ENCODE assay signal across 8 mouse cellular contexts in the genomic region with DNA sequence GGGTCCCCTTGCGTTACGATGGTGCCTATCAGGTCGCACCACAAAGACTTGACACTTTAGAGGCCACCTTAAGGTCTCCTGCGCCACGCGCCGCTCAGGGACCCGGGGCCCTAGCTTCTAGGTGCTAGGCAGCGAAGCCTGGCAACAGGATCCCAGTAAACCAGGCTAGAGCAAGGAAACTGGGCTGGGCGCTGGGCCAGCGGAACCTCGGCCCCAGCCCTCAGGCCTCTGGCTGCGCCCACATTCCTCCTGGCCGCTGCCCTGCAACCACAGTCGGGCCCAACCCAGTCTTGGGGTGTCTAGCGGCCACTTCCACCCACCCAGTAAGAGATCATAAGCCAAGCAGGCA. TPM values are rescaled to one million over a fixed set of nuclear protein-coding genes. Genes with fewer than 3 reads are reported as not detected.
DNase-seq lines count a peak whose midpoint lies in the region; ATAC-seq lines count a peak whose summit lies in the region.

No protein-coding gene starts in this region.

- 1% methylated on average over 7 of the region's 16 CpGs for WGBS in embryonic facial prominence, embryonic 14.5 days
- WGBS in hindbrain, embryonic 16.5 days = 4% methylated on average over 16 of the region's 16 CpGs
- WGBS in liver, embryonic 13.5 days (ENCODE audit: insufficient replicate concordance) = 4% methylated on average over 16 of the region's 16 CpGs

- peak; percentile 24 for ATAC-seq in embryonic facial prominence, embryonic 14.5 days (ENCODE audit: low read depth)
- ATAC-seq in hindbrain, embryonic 16.5 days = peak; percentile 40
- peak; percentile 19 for ATAC-seq in liver, embryonic 13.5 days (ENCODE audit: low read depth)
- 0 out of 2 replicates have a peak, but pooled peaks have one; percentile 14 for ATAC-seq in monocyte, adult 5-6 weeks (replicated peaks; ENCODE audit: insufficient number of reproducible peaks, low FRiP score, low TSS enrichment, poor library complexity, severe bottlenecking)

- peak overlapping the region; percentile 77 for H3K4me2 ChIP-seq in embryonic facial prominence, embryonic 14.5 days (ENCODE audit: low read depth, low read length)
- peak overlapping the region; percentile 86 for H3K4me2 ChIP-seq in hindbrain, embryonic 16.5 days (ENCODE audit: low read length)
- H3K4me2 ChIP-seq in liver, embryonic 13.5 days = peak overlapping the region; percentile 100

- peak overlapping the region; percentile 98 for H3K9ac ChIP-seq in embryonic facial prominence, embryonic 14.5 days (ENCODE audit: low read depth, low read length)
- peak overlapping the region; percentile 97 for H3K9ac ChIP-seq in hindbrain, embryonic 16.5 days (ENCODE audit: low read depth, low read length)
- H3K9ac ChIP-seq in liver, embryonic 13.5 days = peak overlapping the region; percentile 99

- H3K9me3 ChIP-seq in embryonic facial prominence, embryonic 14.5 days (ENCODE audit: control insufficient read depth, low read length) = no peaks in the 10 kb centered on the region
- no peaks in the 10 kb centered on the region for H3K9me3 ChIP-seq in hindbrain, embryonic 16.5 days (ENCODE audit: control insufficient read depth, low read length)
- H3K9me3 ChIP-seq in liver, embryonic 13.5 days (replicated peaks) = no peaks in the 10 kb centered on the region

- peaks cover 15% of the 10 kb centered on the region for H3K36me3 ChIP-seq in embryonic facial prominence, embryonic 14.5 days (ENCODE audit: control insufficient read depth, insufficient read depth, low read length)
- H3K36me3 ChIP-seq in hindbrain, embryonic 16.5 days (ENCODE audit: control insufficient read depth, insufficient read depth, low read length) = peaks cover 4% of the 10 kb centered on the region; the same call in 1 of the 2 replicates
- H3K36me3 ChIP-seq in liver, embryonic 13.5 days = peaks cover 30% of the 10 kb centered on the region

- peak overlapping the region; percentile 97 for H3K27ac ChIP-seq in embryonic facial prominence, embryonic 14.5 days (replicated peaks; ENCODE audit: low read depth, low read length)
- peak overlapping the region; percentile 93 for H3K27ac ChIP-seq in hindbrain, embryonic 16.5 days (ENCODE audit: low read depth, low read length)
- peak overlapping the region; percentile 91 for H3K27ac ChIP-seq in liver, embryonic 13.5 days

- peak; percentile 54 for DNase-seq in cerebellum, adult 11 months
- DNase-seq in cerebellum, adult 11-12 months = no peak
- peak; percentile 78 for DNase-seq in 416B (ENCODE audit: low read depth)
- DNase-seq in embryonic facial prominence, embryonic 14.5 days (ENCODE audit: low spot score) = peak; percentile 73
- DNase-seq in liver, embryonic 13.5 days = no peak
- no peak for DNase-seq in frontal cortex, postnatal 14 days (ENCODE audit: low spot score in 2 of 2)

- H3K27me3 ChIP-seq in embryonic facial prominence, embryonic 14.5 days (replicated peaks; ENCODE audit: control insufficient read depth, insufficient read depth, low read length) = no peaks in the 10 kb centered on the region
- H3K27me3 ChIP-seq in hindbrain, embryonic 16.5 days (replicated peaks; ENCODE audit: control insufficient read depth, insufficient read depth, low read length) = no peaks in the 10 kb centered on the region
- H3K27me3 ChIP-seq in liver, embryonic 13.5 days = no peaks in the 10 kb centered on the region

- peak overlapping the region; percentile 100 for H3K4me3 ChIP-seq in embryonic facial prominence, embryonic 14.5 days (ENCODE audit: low read depth, low read length)
- peak overlapping the region; percentile 82 for H3K4me3 ChIP-seq in hindbrain, embryonic 16.5 days (ENCODE audit: low read length)
- H3K4me3 ChIP-seq in liver, embryonic 13.5 days (replicated peaks) = peak overlapping the region; percentile 95

- peaks cover 20% of the 10 kb centered on the region for H3K4me1 ChIP-seq in embryonic facial prominence, embryonic 14.5 days (ENCODE audit: control insufficient read depth, insufficient read depth, low read length)
- H3K4me1 ChIP-seq in hindbrain, embryonic 16.5 days (ENCODE audit: control insufficient read depth, insufficient read depth, low read depth, low read length) = peaks cover 27% of the 10 kb centered on the region
- peaks cover 92% of the 10 kb centered on the region for H3K4me1 ChIP-seq in liver, embryonic 13.5 days (replicated peaks)

RNA-seq across cellular contexts. Expression of gene Traf4, which starts 0.3 kb away (rescaled TPM):
- polyA plus RNA-seq in embryonic facial prominence, embryonic 14.5 days (2014; fragmentation: Nextera tagmentation; extraction: Ambion mirVana) = 52.4 and 60.8 TPM in 2 replicates
- 80.1 and 97.4 TPM in 2 replicates for polyA plus RNA-seq in hindbrain, embryonic 16.5 days (2015; fragmentation: Nextera tagmentation; extraction: Ambion mirVana)
- polyA plus RNA-seq in liver, embryonic 13.5 days (2015; fragmentation: Nextera tagmentation; extraction: Ambion mirVana) = 28.0 and 34.6 TPM in 2 replicates
- total RNA-seq in monocyte, adult 5-6 weeks (2017) = 3.6 to 4.9 TPM (median 3.6 TPM) in 3 replicates

RNA-seq across cellular contexts. Expression of gene Nek8, which starts 10.7 kb away (rescaled TPM):
- 10.8 and 12.6 TPM in 2 replicates for polyA plus RNA-seq in embryonic facial prominence, embryonic 14.5 days (2014; fragmentation: Nextera tagmentation; extraction: Ambion mirVana)
- polyA plus RNA-seq in hindbrain, embryonic 16.5 days (2015; fragmentation: Nextera tagmentation; extraction: Ambion mirVana) = 7.1 and 7.7 TPM in 2 replicates
- 8.9 and 9.2 TPM in 2 replicates for polyA plus RNA-seq in liver, embryonic 13.5 days (2015; fragmentation: Nextera tagmentation; extraction: Ambion mirVana)
- total RNA-seq in monocyte, adult 5-6 weeks (2017) = 2.5 to 4.3 TPM (median 2.8 TPM) in 3 replicates

RNA-seq across cellular contexts. Expression of gene Tlcd1, which starts 10.8 kb away (rescaled TPM):
- polyA plus RNA-seq in embryonic facial prominence, embryonic 14.5 days (2014; fragmentation: Nextera tagmentation; extraction: Ambion mirVana) = 22.2 and 23.8 TPM in 2 replicates
- 19.7 and 20.1 TPM in 2 replicates for polyA plus RNA-seq in hindbrain, embryonic 16.5 days (2015; fragmentation: Nextera tagmentation; extraction: Ambion mirVana)
- 50.3 and 54.3 TPM in 2 replicates for polyA plus RNA-seq in liver, embryonic 13.5 days (2015; fragmentation: Nextera tagmentation; extraction: Ambion mirVana)
- 2.5 to 4.6 TPM (median 2.9 TPM) in 3 replicates for total RNA-seq in monocyte, adult 5-6 weeks (2017)

RNA-seq across cellular contexts. Expression of gene Rpl23a, which starts 17.6 kb away (rescaled TPM):
- polyA plus RNA-seq in embryonic facial prominence, embryonic 14.5 days (2014; fragmentation: Nextera tagmentation; extraction: Ambion mirVana) = 1,626 and 1,746 TPM in 2 replicates
- polyA plus RNA-seq in hindbrain, embryonic 16.5 days (2015; fragmentation: Nextera tagmentation; extraction: Ambion mirVana) = 662 and 677 TPM in 2 replicates
- polyA plus RNA-seq in liver, embryonic 13.5 days (2015; fragmentation: Nextera tagmentation; extraction: Ambion mirVana) = 1,033 and 1,075 TPM in 2 replicates
- total RNA-seq in monocyte, adult 5-6 weeks (2017) = 1,700 to 2,580 TPM (median 2,203 TPM) in 3 replicates

RNA-seq across cellular contexts. Expression of gene Rab34, which starts 22.5 kb away (rescaled TPM):
- 136 and 156 TPM in 2 replicates for polyA plus RNA-seq in embryonic facial prominence, embryonic 14.5 days (2014; fragmentation: Nextera tagmentation; extraction: Ambion mirVana)
- 57.3 and 60.3 TPM in 2 replicates for polyA plus RNA-seq in hindbrain, embryonic 16.5 days (2015; fragmentation: Nextera tagmentation; extraction: Ambion mirVana)
- 13.5 and 15.6 TPM in 2 replicates for polyA plus RNA-seq in liver, embryonic 13.5 days (2015; fragmentation: Nextera tagmentation; extraction: Ambion mirVana)
- total RNA-seq in monocyte, adult 5-6 weeks (2017) = not detected in 3 replicates

Comparison
In these comparisons a context has a peak if more than half of its experiments do, and no peak if none do; other contexts are left out.
1. DNase-seq: peak in cerebellum, adult 11 months (single experiment), 416B (single experiment) and embryonic facial prominence, embryonic 14.5 days (single experiment); none in cerebellum, adult 11-12 months (single experiment), liver, embryonic 13.5 days (single experiment) and frontal cortex, postnatal 14 days (0 of 2).
2. Peak in every context shown above with its lines, with median percentiles within 50 percentile points of each other: ATAC-seq, H3K27ac ChIP-seq, H3K4me2 ChIP-seq, H3K4me3 ChIP-seq and H3K9ac ChIP-seq.